Mouse (Mus musculus): ENCODE measurements around the gene Crtap. TPM values are rescaled to one million over a fixed set of nuclear protein-coding genes. Genes with fewer than 3 reads are reported as not detected.
A peak's percentile ranks its signal among the peaks of the same experiment; 100 is the strongest.

Gene Crtap
- polyA plus RNA-seq (2012; rRNA removed) = 26.7 and 30.3 TPM in 2 replicates

- 1% methylated on average over 95 of the region's 96 CpGs for WGBS
- DNase-seq (ENCODE audit: low read depth, low spot score) = no peak
These were observed at the start of gene Crtap for GRCm38 (mm10) chr9:114389905-114390748. Gene Crtap (minus strand): TSS chr9:114390675.

GRCm38 (mm10) chr9:114435668-114436067, 45.2 kb upstream of the Crtap start:
- WGBS = 85% methylated on average over 2 of the region's 2 CpGs
- DNase-seq (ENCODE audit: low read depth, low spot score) = no peak

GRCm38 (mm10) chr9:114428103-114428834, 37.8 kb upstream of the Crtap start:
- DNase-seq (ENCODE audit: low read depth, low spot score) = no peak
- 83% methylated on average over 12 of the region's 12 CpGs for WGBS

GRCm38 (mm10) chr9:114427425-114427824, 37.0 kb upstream of the Crtap start:
- WGBS = 92% methylated on average over 8 of the region's 8 CpGs
- no peak for DNase-seq (ENCODE audit: low read depth, low spot score)

GRCm38 (mm10) chr9:114426201-114426600, 35.7 kb upstream of the Crtap start:
- 87% methylated on average over 5 of the region's 5 CpGs for WGBS
- no peak for DNase-seq (ENCODE audit: low read depth, low spot score)

- WGBS = 95% methylated on average over 5 of the region's 5 CpGs
- DNase-seq (ENCODE audit: low read depth, low spot score) = no peak
These were observed 35.1 kb upstream of the Crtap start for GRCm38 (mm10) chr9:114425576-114425975.

- 92% methylated on average over 7 of the region's 7 CpGs for WGBS
These were observed 31.3 kb upstream of the Crtap start for GRCm38 (mm10) chr9:114421797-114422196.

GRCm38 (mm10) chr9:114421045-114421444, 30.6 kb upstream of the Crtap start:
- 77% methylated on average over 3 of the region's 3 CpGs for WGBS

More at GRCm38 (mm10) chr9:114421797-114422196, 31.3 kb upstream of the Crtap start:
- DNase-seq (ENCODE audit: low read depth, low spot score) = no peak

GRCm38 (mm10) chr9:114420443-114420842, 30.0 kb upstream of the Crtap start:
- no peak for DNase-seq (ENCODE audit: low read depth, low spot score)
- WGBS = 89% methylated on average over 8 of the region's 8 CpGs

More at GRCm38 (mm10) chr9:114421045-114421444, 30.6 kb upstream of the Crtap start:
- no peak for DNase-seq (ENCODE audit: low read depth, low spot score)

GRCm38 (mm10) chr9:114418187-114418586, 27.7 kb upstream of the Crtap start:
- WGBS = 78% methylated on average over 7 of the region's 7 CpGs
- DNase-seq (ENCODE audit: low read depth, low spot score) = no peak

GRCm38 (mm10) chr9:114416646-114417517, 26.4 kb upstream of the Crtap start:
- DNase-seq (ENCODE audit: low read depth, low spot score) = peak; percentile 39
- WGBS = 54% methylated on average over 21 of the region's 21 CpGs

- DNase-seq (ENCODE audit: low read depth, low spot score) = peak; percentile 32
These were observed 25.2 kb upstream of the Crtap start for GRCm38 (mm10) chr9:114415701-114416100.

GRCm38 (mm10) chr9:114413866-114414265, 23.4 kb upstream of the Crtap start:
- 72% methylated on average over 12 of the region's 12 CpGs for WGBS
- DNase-seq (ENCODE audit: low read depth, low spot score) = no peak

More at GRCm38 (mm10) chr9:114415701-114416100, 25.2 kb upstream of the Crtap start:
- 46% methylated on average over 11 of the region's 11 CpGs for WGBS

- DNase-seq (ENCODE audit: low read depth, low spot score) = no peak
- 83% methylated on average over 9 of the region's 9 CpGs for WGBS
These were observed 21.9 kb upstream of the Crtap start for GRCm38 (mm10) chr9:114412406-114412805.

GRCm38 (mm10) chr9:114411295-114411694, 20.8 kb upstream of the Crtap start:
- no peak for DNase-seq (ENCODE audit: low read depth, low spot score)
- WGBS = 89% methylated on average over 5 of the region's 5 CpGs

GRCm38 (mm10) chr9:114410313-114410862, 19.9 kb upstream of the Crtap start:
- DNase-seq (ENCODE audit: low read depth, low spot score) = no peak
- 94% methylated on average over 11 of the region's 11 CpGs for WGBS

- no peak for DNase-seq (ENCODE audit: low read depth, low spot score)
- WGBS = 97% methylated on average over 2 of the region's 2 CpGs
These were observed 17.2 kb upstream of the Crtap start for GRCm38 (mm10) chr9:114407676-114408075.

GRCm38 (mm10) chr9:114401685-114402080, 11.2 kb upstream of the Crtap start:
- DNase-seq (ENCODE audit: low read depth, low spot score) = peak; percentile 42
- under 1% methylated on average over 16 of the region's 16 CpGs for WGBS

- under 1% methylated on average over 71 of the region's 73 CpGs for WGBS
- peak; percentile 62 for DNase-seq (ENCODE audit: low read depth, low spot score)
These were observed 10.6 kb upstream of the Crtap start, which contains the start of the genes Glb1 and Tmppe for GRCm38 (mm10) chr9:114400949-114401684. Gene Glb1 (plus strand): TSS chr9:114401076. Gene Tmppe (plus strand): TSS chr9:114401105.

All from large intestine, adult 2 months (tissue).